Mouse (Mus musculus) left cerebral cortex, adult 18-20 months (tissue): ENCODE data around the gene Afap1l2. TPM values are rescaled to one million over a fixed set of nuclear protein-coding genes. Genes with fewer than 3 reads are reported as not detected.

ENCODE experiments used
- DNase-seq, 2 experiments: peaks; one replicate each; pipeline ENCODE4 v3.0.0; 2021 to 2022; ENCODE audit warnings: low spot score in 2 of 2, mixed read lengths in 1 of 2
- long read RNA-seq, 2 experiments: library from polyadenylated mRNA; stranded (forward); transcript quantifications; one replicate each; pipeline ENCODE4 v2.0.0; 2021
- total RNA-seq, 2 experiments: library from RNA; stranded (reverse); gene quantifications; 2 replicates each; pipeline ENCODE4 v1.2.3; 2021

The Afap1l2 gene
- total RNA-seq = 1 to 10 TPM; 7.5 to 8.0 TPM
- long read RNA-seq, experiment 1, transcript Afap1l2-202 (19 exons, 3,531 nt) = major isoform, 10 of 16 reads
- long read RNA-seq, experiment 1, partial matches to known transcripts = 1 of 16 reads
- long read RNA-seq, experiment 1, other reads (novel, unspliced or antisense) = 4 of 16 reads
- long read RNA-seq, experiment 2, partial matches to known transcripts = 1 of 6 reads
- long read RNA-seq, experiment 2, other reads (novel, unspliced or antisense) = 2 of 6 reads

DNA sequence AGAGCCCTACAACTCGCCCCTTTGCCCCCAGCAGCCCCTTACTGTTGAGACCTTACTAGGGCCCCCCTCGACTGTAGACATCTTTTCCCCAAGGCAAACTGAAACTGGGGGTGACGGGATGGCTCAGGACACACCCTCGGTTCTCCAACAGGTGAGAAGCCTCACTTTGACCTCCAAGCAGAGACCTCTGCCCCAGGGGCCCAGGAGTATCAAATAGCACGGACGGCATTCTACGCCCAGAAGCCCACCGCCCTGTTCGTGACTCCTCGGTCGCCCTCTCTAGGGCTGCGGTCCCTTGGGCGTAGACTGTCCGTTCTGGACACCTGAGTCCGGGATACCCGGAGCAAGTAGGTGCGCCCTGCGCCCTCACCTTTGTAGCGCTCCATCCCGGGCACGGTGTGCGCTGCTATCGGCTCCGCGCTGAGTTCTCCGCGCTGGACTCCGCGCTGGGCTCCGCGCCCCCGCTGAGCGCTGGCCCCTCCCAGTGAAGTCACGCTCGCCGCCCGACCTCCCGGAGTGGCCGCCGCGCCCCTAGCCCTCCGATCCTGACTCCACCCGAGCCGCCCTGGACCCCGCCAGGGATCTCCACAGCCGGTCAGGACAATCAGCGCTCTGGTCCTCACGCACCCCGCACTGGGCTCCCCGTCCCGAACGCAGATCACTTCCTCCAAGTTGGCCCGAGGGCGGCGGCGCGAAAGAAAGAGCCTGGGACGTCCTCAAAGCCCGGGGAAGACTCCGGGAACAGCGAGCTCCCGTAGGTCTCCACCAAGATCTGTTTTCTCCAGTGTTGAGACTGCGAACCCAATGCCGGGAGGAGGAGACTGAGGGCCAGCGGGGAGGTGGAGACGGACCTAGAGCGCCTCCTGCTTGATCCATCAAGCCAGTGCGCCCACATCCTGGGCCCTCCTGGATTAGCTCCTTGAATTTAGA, at the start of gene Afap1l2:
TSS of gene Afap1l2 (minus strand) at position 448 of the 930 bp plus-strand sequence.
- peak; percentile 33 to 44 for DNase-seq

DNA sequence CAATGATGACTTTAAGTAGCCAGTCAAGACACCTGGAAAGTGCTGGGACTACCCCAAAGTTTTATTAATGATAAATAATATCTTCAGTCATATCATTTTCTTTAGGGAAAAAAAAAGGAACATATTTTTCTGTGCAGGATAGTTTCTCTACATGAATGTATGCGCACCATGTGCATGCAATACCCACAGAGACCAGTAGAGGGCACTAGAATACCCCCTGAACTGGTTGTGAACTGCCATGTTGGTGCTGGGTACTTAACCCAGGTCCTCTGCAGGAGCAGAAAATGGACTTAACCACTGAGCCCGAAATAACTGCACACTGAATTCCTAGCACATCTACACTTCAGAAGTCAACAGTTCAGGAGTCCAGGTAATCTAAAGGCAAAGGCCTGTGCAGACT, 49.5 kb upstream of the Afap1l2 start:
- no peak for DNase-seq

- peak; percentile 55 to 63 for DNase-seq
Observed at GRCm38 (mm10) chr19:57055215-57056120, 47.4 kb upstream of the Afap1l2 start.

- DNase-seq = no peak
Observed at GRCm38 (mm10) chr19:57052959-57053358, 44.9 kb upstream of the Afap1l2 start.

- no peak for DNase-seq
Observed at GRCm38 (mm10) chr19:57052016-57052415, 44.0 kb upstream of the Afap1l2 start.

GRCm38 (mm10) chr19:57049592-57050090, 41.6 kb upstream of the Afap1l2 start:
- DNase-seq = no peak

- DNase-seq = no peak
Observed at GRCm38 (mm10) chr19:57047671-57048320, 39.8 kb upstream of the Afap1l2 start.

- DNase-seq = peak in 1 of 2 experiments; percentile 29
Observed at GRCm38 (mm10) chr19:57039258-57039657, 31.2 kb upstream of the Afap1l2 start.

DNA sequence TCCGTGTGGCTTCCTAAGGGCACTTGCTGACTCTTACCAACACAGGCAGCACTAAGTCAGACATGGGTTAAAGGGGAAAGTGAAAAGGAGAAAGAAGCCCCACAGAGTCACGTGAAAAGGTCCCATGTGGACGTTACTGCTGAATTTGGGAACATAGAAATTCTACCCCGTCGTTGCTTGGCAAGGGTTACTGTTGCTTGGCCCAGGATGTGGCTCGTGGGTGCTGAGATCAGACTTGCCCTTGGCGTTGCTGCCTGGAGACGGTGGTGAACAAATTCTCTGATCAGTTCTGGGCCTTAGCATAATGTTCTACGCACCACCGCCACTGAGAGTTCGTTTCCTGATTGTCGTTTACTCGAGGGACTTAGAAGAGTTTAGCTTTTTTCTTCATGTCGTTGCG, 28.8 kb upstream of the Afap1l2 start:
- DNase-seq = no peak

DNA sequence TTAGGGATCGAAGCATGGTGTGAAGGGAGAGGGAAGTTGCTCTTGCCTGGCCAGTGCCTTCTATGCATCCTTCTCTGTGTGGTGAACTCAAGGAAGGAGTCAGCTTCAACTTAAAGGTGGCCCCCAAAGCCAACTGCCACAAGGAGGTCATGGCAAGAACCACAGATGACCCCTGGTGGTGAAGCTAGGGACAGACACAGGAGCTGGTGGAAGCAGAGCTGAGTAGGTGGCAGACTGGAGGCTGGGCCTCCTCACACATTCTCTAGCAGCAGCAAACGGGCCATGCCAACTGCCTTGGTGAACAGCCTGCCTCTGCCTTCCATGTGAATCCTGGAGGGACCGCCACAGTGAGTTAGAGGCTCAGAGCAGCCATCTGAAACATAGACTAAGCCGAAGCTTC, 23.6 kb upstream of the Afap1l2 start:
- peak; percentile 66 to 70 for DNase-seq

GRCm38 (mm10) chr19:57029461-57029860, 21.4 kb upstream of the Afap1l2 start:
- DNase-seq = no peak

- DNase-seq = no peak
Observed at GRCm38 (mm10) chr19:57028327-57029179, 20.5 kb upstream of the Afap1l2 start.

GRCm38 (mm10) chr19:57026501-57026900, 18.5 kb upstream of the Afap1l2 start:
- DNase-seq = no peak

DNA sequence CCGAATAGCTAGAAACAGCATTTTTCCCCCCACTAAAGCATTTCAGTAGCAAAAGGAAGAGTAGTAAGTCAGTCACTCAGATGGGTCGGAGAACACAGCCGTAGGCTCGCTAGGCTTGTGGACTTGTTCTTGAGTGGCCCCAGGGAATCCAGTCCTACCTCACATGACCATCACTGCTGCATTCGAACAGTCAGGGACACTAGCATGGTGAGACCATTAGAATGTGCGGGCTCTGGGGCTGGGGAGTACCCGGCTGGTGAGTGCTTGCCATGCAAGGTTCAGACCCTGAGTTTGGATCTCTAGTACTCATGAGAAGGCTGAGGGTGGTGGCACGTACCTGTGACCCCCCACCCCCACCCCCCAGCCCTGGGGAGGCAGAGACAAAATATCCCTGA, 9.8 kb upstream of the Afap1l2 start:
- DNase-seq = no peak

DNA sequence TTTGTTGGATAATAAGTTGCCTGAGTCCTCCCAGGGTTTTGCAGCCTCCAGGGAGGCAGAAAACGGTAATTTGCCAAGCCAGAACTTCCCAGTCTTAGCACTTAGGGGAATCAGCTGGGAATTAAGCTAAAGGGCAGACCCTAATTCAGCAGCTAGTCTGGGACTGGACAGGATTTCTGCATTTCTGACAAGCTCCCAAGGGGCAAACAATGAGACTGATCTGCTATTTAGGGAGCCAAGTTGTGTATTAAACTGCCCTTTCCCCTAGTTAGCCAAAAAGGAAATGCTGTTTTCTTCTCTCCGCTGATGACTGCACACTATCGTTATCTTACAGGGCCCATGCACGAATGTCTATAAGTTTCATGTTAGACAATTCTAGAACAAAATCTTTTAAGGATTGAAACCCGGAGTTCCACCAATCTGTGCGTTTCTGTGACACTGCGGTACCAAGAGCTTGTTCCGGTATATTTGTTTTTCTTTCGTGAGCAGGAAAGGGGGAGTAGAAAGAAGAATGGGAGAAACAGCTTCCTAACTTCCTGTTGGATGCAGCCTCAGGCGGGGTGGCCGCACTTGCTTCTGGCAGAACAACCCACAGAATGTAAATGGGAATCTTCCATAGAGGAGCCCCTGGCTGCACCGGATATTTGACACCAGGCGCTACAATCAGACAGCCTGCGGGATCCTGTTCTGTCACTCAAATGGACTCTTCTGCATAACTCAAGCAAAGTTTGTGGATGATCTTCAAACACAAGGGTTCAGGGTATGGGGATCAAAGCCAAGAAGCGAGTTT, 9.2 kb upstream of the Afap1l2 start:
- no peak for DNase-seq

- DNase-seq = no peak
Observed at GRCm38 (mm10) chr19:57014808-57015207, 6.8 kb upstream of the Afap1l2 start.

GRCm38 (mm10) chr19:57013271-57013677, 5.2 kb upstream of the Afap1l2 start:
- no peak for DNase-seq

DNA sequence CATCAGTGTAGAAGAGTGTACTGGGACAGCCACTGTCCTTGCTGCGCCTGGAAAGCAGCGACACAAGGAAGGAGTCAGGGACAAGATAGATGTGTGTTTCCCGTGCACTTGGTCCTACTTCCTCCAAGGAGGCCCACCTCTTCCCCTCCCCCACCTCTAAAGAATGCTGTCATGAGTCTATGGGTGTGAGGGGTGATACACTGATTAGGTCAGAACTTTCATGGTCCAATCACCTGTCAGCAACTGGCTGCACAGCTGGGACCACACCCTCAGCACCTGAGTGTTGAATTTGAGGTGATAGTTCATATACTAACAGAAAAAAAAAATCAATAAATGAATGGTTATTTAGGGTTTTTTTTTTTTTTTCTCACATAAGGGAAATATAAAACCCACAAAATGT, 4.0 kb upstream of the Afap1l2 start:
- no peak for DNase-seq

GRCm38 (mm10) chr19:57010064-57010463, 2.0 kb upstream of the Afap1l2 start:
- no peak for DNase-seq
